Mouse (Mus musculus) c-Kit-positive CD71-positive TER-119-positive erythroid progenitor cells, embryonic 14.5 days (primary cell): ENCODE measurements around the gene Decr2.
"Not testable (repeated sequence)": the region's sequence is repeated elsewhere in the genome, so short reads cannot be mapped to it uniquely, and the experiment has no call there.

Experiments used
- DNase-seq: peaks from one replicate; pipeline ENCODE4 v3.0.0-alpha.2; 2013; ENCODE audit warnings: low spot score

Decr2 gene

DNA sequence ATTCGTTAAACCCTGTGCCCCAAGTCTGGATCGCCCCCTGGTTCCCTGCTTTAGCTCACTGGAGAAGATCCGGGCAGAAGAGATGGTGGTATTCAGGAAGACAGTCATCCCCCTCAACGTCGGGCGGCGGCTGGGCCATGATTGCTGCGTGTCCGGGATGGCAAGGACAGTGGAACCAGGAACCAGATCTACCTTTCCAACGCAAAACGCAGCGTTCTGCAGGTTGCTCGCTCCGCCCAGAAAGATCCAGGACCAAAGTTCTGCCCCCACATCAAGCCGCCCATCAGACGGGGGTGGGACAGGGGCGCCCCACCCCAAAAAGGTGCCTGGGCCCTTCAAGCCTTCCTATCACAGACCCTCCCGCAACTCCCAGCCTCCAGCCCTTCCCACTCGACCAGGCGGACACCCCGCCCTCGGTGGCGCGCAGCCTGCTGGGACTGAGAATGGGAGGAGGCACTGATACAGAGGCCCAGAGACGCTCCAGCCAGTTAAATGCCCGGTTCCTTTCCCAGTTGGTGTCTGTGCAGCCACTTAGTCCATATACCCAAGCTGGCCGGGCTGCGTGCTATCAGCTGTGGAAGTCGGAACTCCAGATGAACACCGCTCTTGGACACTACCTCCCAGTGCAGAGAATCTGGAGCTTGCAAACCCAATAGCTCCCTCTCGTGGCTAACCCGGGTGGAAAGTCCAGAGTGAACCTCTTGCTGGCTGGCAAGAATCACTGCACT lies at the start of gene Decr2:
Gene Decr2, minus strand, starts transcription at position 433 of the 728 bp plus-strand sequence.
- peak; percentile 83 for DNase-seq

DNA sequence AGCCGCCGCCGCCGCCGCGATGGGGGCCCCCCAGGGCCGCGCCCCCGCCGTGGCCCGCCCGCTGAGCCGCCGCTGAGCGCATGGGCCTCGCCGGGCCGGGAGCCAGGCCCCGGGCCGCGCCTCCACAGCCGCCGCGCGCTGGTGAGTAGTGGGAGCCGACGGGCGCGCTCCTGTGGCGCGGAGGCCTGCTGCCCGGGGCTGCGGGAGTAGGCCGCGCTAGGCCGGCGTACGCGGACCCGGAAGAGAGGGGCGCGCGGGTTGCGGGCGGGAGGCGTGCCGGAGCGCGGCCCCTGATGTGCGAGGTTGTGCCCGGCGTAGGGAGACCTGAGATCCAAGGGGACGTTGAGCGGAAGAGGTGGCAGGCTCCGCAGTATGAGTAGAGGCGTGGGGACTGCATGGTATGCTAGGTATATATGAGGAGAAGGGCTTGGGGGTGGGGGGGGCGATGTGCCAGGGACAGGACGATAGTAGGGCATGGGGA lies 48.8 kb upstream of the Decr2 start:
- no peak for DNase-seq

DNA sequence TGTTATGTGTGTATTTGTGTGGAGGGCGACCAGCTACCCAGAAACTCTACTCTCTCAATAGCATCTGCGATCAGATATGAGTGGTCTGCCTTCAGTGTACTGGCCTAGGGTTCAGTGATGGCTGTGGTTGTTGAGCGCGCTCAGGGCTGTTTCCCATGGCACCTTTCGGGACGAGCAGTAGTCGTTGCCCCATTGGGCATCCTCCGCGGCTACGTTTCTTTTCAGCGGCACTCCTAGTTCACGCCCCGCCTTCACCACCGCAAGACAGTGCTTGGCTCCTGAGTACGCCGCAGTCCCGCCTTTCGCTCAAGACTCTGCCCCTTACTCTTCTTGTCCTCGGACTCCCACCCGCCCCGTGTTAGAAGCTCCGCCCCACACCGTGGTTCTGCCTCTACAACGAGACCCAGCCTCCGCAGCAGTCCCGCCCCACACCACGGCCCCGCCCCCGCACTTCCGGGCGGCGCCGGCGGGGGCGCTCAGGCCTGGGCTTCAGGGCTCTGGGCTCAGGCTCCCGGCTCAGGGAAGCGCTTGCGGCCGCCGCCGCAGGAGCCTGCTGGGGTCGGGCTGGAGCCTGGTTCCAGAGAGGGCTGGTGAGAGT lies 48.2 kb upstream of the Decr2 start, which contains the start of gene Axin1:
Gene Axin1, plus strand, starts transcription at position 450 of the 598 bp plus-strand sequence.
- DNase-seq, result peak; percentile 91

DNA sequence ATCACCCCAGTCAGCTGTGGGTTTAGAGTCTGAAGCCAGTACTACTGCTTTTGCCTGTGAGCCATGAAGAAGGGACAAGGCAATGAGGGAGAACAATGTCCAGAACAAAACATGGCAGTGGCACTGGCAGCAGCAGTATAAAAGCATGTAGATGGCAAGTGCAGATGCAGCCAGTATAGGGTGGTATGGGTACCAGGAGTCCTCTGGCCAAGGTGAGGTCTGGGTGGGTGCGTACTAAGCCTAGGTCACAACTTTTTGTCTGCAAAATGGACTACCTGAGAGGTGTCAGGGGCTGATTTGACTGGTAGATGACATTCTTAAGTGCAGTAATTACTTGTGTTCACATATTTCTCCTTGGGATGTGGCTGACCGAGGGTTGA lies 47.6 kb upstream of the Decr2 start:
- no peak for DNase-seq

DNA sequence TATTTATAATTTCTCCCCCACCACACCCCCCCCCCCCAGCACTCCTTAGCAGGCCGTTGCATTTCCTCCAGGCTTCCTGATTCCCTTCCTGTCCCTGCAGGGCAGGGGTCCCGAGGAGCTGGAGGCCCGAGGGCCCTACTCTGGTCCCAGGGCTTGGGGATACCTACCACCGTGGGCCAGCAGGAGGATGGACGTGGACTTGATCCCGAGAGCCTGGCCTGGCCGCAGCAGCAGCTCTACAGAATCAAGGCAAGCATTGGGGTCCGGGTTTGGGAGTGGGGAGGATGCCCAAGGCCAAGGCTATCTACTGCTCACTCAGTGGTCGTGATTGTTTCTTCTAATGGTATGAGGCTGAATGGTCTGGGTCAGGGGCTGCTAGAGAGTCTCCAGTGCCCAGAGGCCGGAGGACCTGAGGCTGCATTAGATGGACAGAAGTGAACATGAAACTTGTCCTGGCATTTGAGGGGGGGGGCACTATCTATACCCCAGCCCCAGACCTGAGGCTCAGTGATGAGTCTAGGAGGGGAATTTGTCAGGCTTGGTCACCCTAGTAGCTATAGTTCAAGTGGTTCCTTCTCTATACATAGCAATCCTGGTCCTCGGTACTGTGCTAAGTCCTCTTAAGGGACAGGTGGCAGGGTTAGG lies 47.1 kb upstream of the Decr2 start:
- no peak for DNase-seq

DNA sequence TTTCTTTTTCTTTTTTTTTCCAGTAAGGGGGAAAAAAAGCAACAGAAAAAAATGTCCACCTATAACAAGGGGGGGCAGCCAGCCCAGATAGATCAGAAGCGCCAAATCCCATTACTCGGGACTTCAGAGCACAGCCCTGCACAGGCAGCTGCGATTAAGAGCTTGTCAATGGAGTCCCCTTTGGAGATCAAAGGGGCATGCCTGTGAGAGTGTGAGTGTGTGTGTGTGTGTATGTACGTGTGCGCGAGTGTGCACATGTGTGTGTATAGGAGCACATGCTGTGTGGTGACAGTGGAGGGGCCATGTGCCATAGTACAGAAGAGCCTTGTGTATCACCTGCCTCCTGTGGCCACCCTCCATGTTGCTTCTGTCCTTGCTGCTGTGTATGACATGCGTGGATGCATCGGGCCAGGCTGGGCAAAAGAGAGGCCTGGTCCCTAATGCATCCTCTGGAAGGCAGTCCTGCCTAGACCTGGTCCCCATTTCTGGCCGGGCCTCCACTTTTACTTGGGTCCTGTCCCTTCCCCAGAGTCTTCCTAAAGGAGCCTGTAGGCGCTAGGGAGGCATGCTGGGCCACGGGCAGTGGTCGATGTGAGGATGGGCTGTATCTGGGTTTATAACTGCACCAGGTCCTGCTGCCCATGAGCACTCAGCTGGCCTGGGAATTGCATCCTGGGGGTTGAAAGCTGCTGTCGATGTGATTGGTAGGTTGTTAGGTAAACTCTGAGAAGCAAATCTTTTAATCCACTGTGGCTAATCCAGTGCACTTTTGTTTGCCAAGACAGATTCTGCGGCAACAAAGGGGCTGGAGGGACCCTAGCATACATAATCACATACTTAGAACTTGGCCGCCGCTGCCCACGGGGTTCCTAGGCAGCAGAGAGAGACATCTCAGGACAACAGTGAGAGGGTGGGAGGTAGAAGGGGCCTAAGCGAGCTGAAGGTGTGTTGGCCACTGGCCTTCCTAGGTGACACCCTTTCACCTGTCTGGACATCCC lies 42.0 kb upstream of the Decr2 start:
- no peak for DNase-seq

DNA sequence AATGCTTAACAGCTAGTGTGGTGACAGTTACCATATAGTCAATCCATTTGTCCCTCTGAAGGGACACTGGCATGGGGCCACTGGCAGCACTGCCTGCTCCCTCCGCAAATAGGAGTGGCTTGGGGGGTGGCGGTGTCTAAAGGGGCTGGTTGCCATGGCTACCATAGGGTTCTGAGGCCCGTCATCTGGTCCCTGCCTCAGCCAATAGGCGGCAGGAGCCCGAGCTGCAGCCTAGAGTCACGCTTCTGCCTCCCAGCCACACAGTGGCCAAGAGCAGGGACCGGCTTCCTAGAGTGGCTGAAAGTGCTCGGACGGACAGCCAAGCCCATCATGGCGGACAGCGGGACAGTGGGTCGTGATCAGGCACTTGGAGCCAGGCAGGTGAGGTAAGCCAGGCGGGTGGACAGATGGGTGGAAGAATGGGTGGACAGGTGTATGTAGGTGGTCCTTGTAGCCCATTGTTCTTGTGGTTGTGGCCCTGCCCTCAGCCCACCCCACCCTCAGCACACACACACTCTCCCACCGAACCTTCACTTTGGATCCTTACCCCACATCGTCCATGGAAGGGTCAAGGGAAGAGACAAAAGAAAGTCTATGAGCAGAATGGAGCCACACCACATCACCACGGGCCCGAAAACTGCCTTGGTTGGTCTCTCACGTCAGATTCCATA lies 41.1 kb upstream of the Decr2 start:
- DNase-seq, result no peak

DNA sequence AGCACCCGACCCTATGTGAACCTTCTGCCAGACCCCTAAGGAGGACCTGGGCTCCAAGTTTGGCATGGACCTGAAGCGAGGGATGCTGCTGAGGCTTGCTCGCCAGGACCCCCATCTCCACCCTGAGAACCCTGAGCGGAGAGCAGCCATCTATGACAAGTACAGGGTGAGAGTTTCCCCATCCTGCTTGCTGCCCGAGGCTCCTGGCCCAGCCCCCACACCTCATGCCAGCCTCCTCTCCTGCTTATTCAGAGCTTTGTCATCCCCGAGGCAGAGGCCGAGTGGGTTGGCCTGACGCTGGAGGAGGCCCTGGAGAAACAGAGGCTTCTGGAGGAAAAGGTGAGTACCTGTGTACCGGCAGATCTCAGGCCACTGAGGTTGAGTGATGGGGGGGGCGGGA lies 35.1 kb upstream of the Decr2 start:
- DNase-seq, result no peak

DNA sequence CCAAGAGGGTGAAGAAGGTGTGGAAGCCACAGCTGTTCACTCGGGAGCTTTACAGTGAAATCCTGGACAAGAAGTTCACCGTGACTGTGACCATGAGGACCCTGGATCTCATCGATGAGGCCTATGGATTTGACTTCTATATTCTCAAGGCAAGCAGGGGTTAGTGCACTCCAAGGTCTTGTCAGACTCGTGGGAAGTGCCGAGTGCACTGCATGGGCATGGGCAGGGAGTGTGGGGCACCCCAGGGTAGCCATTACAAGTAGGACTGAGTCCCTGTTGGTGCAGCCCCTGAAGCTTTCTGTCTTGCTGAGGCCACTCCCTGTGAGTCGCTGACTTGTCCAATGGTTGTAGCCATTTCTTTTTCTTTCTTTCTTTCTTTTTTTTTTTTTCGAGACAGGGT lies 34.4 kb upstream of the Decr2 start:
- no peak for DNase-seq

DNA sequence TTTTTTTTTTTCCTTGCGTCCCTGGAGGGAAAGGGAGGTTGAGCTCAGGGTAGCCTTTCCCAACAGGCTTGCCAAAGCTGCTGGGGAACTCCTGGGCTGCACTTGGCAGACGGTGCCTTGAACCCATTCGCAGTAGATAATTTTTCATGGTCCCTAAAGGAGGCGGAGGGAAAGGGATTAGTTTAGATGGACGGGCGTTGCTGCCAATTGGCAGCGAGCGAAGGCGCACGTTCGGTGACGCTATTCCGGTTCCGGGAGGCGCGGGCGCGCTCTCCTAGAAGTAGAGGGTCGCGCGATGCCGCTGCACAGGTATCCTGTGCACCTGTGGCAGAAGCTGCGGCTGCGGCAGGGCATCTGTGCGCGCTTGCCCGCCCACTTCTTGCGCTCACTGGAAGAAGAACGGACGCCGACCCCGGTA lies 33.1 kb upstream of the Decr2 start, which contains the start of gene Mrpl28:
Gene Mrpl28, plus strand, starts transcription at position 234 of the 418 bp plus-strand sequence.
- DNase-seq, result peak; percentile 93

DNA sequence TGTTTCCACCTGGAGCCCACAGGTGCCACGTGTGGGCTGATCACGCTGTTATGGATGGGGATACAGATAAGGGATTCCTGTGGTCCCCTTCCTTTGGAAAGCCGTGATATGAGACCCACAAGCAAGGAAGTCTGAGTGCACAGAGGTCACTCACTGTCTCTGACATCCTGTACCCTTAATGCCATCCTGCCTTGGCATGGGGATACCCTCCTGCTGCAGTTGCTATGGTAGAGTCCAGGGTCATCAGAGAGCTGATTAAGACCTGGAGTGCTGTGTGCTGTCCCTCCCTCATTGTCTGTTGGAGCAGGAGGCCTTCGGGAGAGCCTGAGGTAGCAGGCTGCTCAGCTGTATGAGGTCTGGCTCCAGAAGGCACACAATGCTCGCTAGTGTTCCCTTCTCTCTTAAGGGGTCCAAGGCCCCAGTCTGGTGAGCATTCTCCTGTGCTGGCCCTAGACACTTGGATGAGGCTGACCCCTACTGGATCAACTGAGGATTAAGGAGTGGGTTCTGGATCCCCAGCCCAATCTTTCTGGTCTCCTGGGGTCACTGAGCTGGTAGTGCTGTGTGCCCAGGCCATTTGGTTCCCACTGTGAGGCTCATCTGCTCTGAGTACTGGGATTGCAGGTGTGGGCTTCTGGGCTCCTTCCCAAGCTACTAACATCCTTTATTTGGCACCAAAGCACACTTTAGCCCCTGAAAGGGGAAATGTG lies 32.4 kb upstream of the Decr2 start:
- DNase-seq, result no peak

DNA sequence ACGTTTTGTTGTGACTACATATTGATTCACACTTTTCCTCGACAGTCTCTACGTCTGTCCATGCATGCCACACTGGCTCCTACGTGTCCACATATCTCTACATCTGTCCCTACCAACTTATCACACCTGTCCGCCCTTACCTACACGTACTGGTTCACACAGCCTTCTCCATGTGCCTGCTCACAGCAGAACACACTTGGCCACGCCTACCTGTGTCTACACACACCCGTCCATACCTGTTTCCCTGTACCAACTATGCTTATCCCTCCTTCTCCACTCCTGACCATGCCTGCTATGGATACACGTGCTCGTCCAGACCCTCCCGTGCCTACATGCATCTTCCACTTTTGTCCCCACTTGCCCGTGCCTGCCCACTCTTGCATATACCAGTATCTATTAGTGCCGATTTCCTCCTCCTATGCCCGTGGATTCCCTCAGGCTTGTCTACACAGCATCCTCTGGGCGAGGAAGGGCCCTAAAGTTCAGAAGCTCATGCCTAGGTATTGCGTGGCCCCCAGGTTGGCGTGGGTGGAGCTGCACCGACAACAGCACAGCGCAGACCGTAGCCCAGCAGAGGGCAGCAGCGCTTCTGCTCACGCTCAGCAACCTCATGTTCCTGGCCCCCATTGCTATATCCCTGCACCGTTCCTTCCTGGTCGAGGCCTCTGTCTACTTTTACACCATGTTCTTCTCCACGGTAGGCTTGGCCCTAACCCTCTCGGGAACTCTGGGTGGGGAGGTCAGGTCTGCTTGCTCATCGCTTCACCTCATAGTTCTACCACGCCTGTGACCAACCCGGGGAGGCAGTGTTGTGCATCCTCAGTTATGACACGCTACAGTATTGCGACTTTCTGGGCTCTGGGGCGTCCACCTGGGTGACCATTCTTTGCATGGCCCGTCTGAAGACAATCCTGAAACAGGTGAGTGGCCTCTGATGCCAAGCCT lies 29.9 kb upstream of the Decr2 start:
- DNase-seq, result no peak

DNA sequence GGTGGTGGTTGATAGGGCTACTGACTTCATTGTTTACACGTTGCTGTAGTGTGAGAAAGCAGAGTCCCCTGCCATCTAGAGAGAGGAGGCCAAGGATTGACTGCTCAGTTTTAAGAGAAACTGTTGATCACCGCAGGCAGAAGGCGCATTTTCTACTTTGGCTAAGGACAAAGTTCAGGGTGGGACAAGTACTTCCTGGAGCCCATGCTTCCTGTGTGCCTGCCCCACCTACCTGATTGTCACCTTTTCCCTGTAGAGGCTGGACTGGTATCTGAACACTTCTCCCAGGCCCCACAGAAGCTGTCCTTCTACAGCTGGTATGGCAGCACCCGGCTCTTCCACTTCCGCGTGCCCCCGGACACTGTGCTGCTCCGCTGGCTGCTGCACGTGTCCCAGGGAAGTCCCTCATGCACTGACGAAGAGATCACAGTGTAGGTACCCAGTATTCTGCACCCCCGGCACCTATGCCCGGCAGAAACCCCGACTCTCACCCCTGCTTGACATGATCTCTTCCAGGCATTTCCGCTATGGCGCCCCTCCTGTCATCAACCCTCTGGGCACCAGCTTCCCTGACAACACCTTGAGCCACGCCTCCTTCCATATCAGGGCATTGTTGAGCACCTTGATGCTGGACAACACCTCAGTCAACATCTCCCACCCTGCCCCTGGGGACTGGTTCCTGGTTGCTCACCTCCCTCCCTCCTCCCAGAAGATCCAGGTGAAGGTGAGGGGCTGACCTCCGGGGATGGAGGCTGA lies 26.5 kb upstream of the Decr2 start:
- DNase-seq, result no peak

DNA sequence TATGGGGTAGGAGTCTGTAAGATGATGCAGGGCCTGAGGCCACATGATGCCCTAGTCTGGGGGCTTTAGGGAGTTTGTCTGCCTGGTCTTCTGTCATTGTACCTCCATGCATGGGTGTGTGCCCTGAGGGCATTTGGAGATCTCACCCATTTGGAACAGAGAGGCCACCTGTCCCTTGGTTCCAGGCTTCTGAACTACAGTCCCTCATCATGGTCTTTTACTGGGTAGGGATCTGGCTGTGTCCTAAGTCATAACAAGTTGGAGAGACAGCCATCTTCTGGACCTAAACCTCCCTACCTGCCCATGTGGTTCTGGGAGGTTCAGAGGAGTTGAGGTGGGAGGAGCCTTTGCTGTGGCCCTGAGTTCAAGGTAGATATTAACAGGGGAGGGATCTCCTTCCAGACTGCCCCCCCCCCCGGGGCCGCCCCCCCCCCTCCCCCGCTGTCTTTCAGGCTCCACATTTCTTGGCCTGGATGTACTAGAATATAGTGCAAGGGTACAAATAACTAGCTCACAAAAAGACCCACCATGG lies 25.9 kb upstream of the Decr2 start:
- DNase-seq, result no peak

DNA sequence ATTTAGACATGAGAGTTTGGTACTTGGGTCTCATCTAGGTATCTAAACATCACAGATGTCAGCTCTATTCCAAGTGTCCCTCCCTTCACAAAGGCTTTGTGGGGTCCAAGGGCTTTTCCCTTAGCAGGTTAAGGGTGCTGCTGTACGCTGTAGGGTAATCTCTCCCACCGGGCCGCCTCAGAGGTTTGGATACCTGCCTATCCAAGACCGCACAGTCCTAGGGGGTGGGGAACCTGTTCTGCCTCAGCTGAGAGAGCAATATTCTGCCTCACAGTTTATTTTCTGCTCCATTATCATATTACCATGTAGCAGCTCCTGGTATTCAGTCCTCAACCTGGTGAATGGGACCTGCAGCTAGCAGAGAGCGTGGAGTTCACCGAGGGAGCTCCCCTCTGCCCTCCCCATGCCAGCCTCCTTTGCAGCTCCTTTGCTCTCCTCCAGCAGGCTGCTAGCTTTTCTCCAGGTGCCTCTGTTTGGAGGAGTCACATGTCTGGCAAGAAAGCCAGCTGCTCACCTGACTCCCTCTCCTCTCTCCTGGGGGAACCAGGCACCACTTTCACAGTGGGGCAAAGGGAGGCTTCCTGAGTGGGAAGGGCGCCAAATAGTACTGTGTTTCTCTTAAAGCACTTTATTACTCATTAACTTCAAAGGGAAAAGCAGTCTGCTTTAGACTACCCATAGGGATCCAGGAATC lies 25.2 kb upstream of the Decr2 start:
- no peak for DNase-seq

DNA sequence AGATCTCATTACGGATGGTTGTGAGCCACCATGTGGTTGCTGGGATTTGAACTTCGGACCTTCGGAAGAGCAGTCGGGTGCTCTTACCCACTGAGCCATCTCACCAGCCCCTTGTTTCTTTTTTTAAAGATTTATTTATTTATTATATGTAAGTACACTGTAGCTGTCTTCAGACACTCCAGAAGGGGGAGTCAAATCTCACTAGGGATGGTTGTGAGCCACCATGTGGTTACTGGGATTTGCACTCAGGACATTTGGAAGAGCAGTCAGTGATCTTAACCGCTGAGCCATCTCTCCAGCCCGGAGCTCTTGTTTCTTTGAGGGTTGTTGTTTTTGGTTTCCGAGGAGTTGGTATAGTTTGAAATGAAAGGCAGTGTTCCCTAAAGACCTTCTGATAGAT lies 24.3 kb upstream of the Decr2 start:
- not testable (repeated sequence) for DNase-seq

DNA sequence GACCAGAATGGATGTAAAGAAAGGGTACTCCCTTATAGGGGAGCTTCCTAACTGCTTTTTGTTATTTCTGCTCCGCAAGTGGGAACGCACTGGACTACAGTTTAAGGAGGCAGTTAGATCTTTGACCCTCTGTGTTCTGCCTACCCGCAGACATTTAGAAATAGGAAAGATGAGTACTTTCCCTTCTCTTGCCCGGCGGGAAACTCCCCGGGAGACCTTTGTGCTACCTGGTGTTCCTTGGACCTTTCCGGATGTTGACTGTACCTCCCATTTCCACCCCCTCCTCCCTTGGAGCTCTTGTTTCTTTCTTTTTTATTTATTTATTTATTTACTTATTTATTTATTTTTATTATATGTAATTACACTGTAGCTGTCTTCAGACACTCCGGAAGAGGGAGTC lies 23.9 kb upstream of the Decr2 start:
- no peak for DNase-seq
